Mouse (Mus musculus): ENCODE measurements around the gene Ndrg4. TPM values are rescaled to one million over a fixed set of nuclear protein-coding genes. Genes with fewer than 3 reads are reported as not detected.

Ndrg4 gene
- total and polyA plus RNA-seq, 3 experiments = 1.6 to 2.1 (median 1.7) TPM

- Histone ChIP-seq H3K9me3 (replicated peaks; ENCODE audit: low read length) (no peaks in the 10 kb centered on the region), H3K36me3 (replicated peaks in 1 of 2; ENCODE audit: control insufficient read depth in 1 of 2, insufficient read depth in 1 of 2, low read length in 1 of 2) (no peaks in the 10 kb centered on the region), H3K79me2 (replicated peaks; ENCODE audit: control insufficient read depth, extremely low read depth, insufficient read depth, poor library complexity, severe bottlenecking) (no peaks in the 10 kb centered on the region), H3K27ac (ENCODE audit: insufficient read depth, low read depth) (no peak overlapping the region), H3K4me1 (ENCODE audit: control insufficient read depth in 1 of 2, insufficient read depth in 2 of 2) (peaks cover 7 to 22% of the 10 kb centered on the region in 2 experiments), H3K4me2 (ENCODE audit: insufficient read depth, low read depth, poor library complexity, severe bottlenecking) (peak overlapping the region; percentile 89), H3K4me3 (replicated peaks in 1 of 3; ENCODE audit: low read depth in 2 of 3, low read length in 2 of 3, poor library complexity in 1 of 3) (peak overlapping the region; percentile 59 to 71 (median 63)), H3K9ac (ENCODE audit: insufficient read depth, low read depth) (peak overlapping the region; percentile 49), H3K27me3 (replicated peaks) (peaks cover 46% of the 10 kb centered on the region)
- DNase-seq (ENCODE audit: extremely low read depth) = peak; percentile 80
- in situ Hi-C loops (cut with MboI; ENCODE audit: low pct_ligation_motif_present, low pct_unique_long_range_greater_than_20kb, low sequenced_read_pairs) = no loop called here
- dilution Hi-C loops (cut with MboI; ENCODE audit: extremely low pct_ligation_motif_present, extremely low pct_unique_long_range_greater_than_20kb, low sequenced_read_pairs) = no loop called here
- TF ChIP-seq ELF1 (IDR thresholded peaks at IDR 0.05; ENCODE audit: low read depth, low read length) = no peak
- no peak for TF ChIP-seq SMC3 (IDR thresholded peaks at IDR 0.05; ENCODE audit: low read depth, low read length)
- TF ChIP-seq MAX (IDR thresholded peaks at IDR 0.05; ENCODE audit: low read length) = no peak
- peak; percentile 79 for TF ChIP-seq NRF1 (IDR thresholded peaks at IDR 0.05; ENCODE audit: low read depth, low read length)
- TF ChIP-seq GABPA (IDR thresholded peaks at IDR 0.05; ENCODE audit: insufficient replicate concordance, low read depth, low read length) = no peak
- TF ChIP-seq ZMIZ1 (IDR thresholded peaks at IDR 0.05; ENCODE audit: low read depth, low read length) = no peak
- TF ChIP-seq UBTF (IDR thresholded peaks at IDR 0.05; ENCODE audit: low read depth, low read length) = no peak
- no peak for TF ChIP-seq BHLHE40 (IDR thresholded peaks at IDR 0.05; ENCODE audit: low read depth, low read length)
- no peak for TF ChIP-seq SIN3A (IDR thresholded peaks at IDR 0.05; ENCODE audit: low read length)
- TF ChIP-seq RCOR1 (conservative IDR thresholded peaks at IDR 0.05; ENCODE audit: low read depth, low read length) = no peak
- TF ChIP-seq CHD2 (IDR thresholded peaks at IDR 0.05; ENCODE audit: low read length) = peak; percentile 60; the same call in 1 of the 2 replicates
- TF ChIP-seq NELFE (IDR thresholded peaks at IDR 0.05; ENCODE audit: low read depth, low read length) = no peak; the same call in 1 of the 2 replicates
- no peak for TF ChIP-seq ETS1 (conservative IDR thresholded peaks at IDR 0.05; ENCODE audit: low read depth, low read length)
- no peak for TF ChIP-seq ZKSCAN1 (IDR thresholded peaks at IDR 0.05; ENCODE audit: borderline replicate concordance, low read depth, low read length)
- no peak for TF ChIP-seq EP300 (IDR thresholded peaks at IDR 0.05; ENCODE audit: low read length)
- TF ChIP-seq MYC (IDR thresholded peaks at IDR 0.05; ENCODE audit: low read depth, low read length) = no peak
- peak; percentile 43; the same call in 1 of the 2 replicates for TF ChIP-seq POLR2A (IDR thresholded peaks at IDR 0.05; ENCODE audit: low read depth, low read length)
- TF ChIP-seq TBP (conservative IDR thresholded peaks at IDR 0.05; ENCODE audit: low read depth, low read length) = peak; percentile 81
- no peak for TF ChIP-seq MAFK (IDR thresholded peaks at IDR 0.05; ENCODE audit: insufficient replicate concordance, low read length)
These were observed 26.0 kb downstream of the Ndrg4 start for GRCm38 (mm10) chr8:95702480-95703446.
